Mouse (Mus musculus): ENCODE measurements around the gene Olfr1487. TPM values are rescaled to one million over a fixed set of nuclear protein-coding genes. Genes with fewer than 3 reads are reported as not detected.
"Not testable (repeated sequence)": the region's sequence is repeated elsewhere in the genome, so short reads cannot be mapped to it uniquely, and the experiment has no call there.

The Olfr1487 gene
- polyA plus RNA-seq (2012; rRNA removed), result not detected in 2 replicates

- not testable (repeated sequence) for DNase-seq (ENCODE audit: low read depth)
These were observed at the start of gene Olfr1487 for GRCm38 (mm10) chr19:13617075-13617474. TSS of gene Olfr1487 (plus strand) at chr19:13617375.

GRCm38 (mm10) chr19:13583211-13583610 is 34.0 kb upstream of the Olfr1487 start, which contains the start of gene Olfr1484:
TSS of gene Olfr1484 (plus strand) at chr19:13583511.
- no peak for DNase-seq (ENCODE audit: low read depth)
- TF ChIP-seq POLR2A (IDR thresholded peaks at IDR 0.05; ENCODE audit: borderline replicate concordance, extremely low read depth, insufficient read depth, insufficient read length, poor library complexity, severe bottlenecking) (no peak), CTCF (IDR thresholded peaks at IDR 0.05; ENCODE audit: borderline replicate concordance, extremely low read depth, insufficient read depth, insufficient read length) (no peak)

- no peak for DNase-seq (ENCODE audit: low read depth)
- no peak for TF ChIP-seq POLR2A (IDR thresholded peaks at IDR 0.05; ENCODE audit: borderline replicate concordance, extremely low read depth, insufficient read depth, insufficient read length, poor library complexity, severe bottlenecking)
- no peak for TF ChIP-seq CTCF (IDR thresholded peaks at IDR 0.05; ENCODE audit: borderline replicate concordance, extremely low read depth, insufficient read depth, insufficient read length)
These were observed 14.1 kb downstream of the Olfr1487 start, which contains the start of gene Olfr1489 for GRCm38 (mm10) chr19:13631321-13631720. TSS of gene Olfr1489 (plus strand) at chr19:13631621.

- no peak for DNase-seq (ENCODE audit: low read depth)
- TF ChIP-seq CTCF (IDR thresholded peaks at IDR 0.05; ENCODE audit: borderline replicate concordance, extremely low read depth, insufficient read depth, insufficient read length), result no peak
- TF ChIP-seq POLR2A (IDR thresholded peaks at IDR 0.05; ENCODE audit: borderline replicate concordance, extremely low read depth, insufficient read depth, insufficient read length, poor library complexity, severe bottlenecking), result no peak
These were observed 33.6 kb downstream of the Olfr1487 start, which contains the start of gene Olfr1490 for GRCm38 (mm10) chr19:13650791-13651190. TSS of gene Olfr1490 (plus strand) at chr19:13651091.

Other genes starting within 250 kb of the Olfr1487 start
- gene Olfr1469, start 209.5 kb upstream of the Olfr1487 start, polyA plus RNA-seq (2012; rRNA removed), result not detected in 2 replicates
- gene Olfr1471, start 174.0 kb upstream of the Olfr1487 start, polyA plus RNA-seq (2012; rRNA removed), result not detected in 2 replicates
- gene Olfr1472, start 161.3 kb upstream of the Olfr1487 start, polyA plus RNA-seq (2012; rRNA removed), result not detected in 2 replicates
- gene Olfr1474, start 147.8 kb upstream of the Olfr1487 start, polyA plus RNA-seq (2012; rRNA removed), result not detected in 2 replicates
- gene Olfr1475, start 137.2 kb upstream of the Olfr1487 start, polyA plus RNA-seq (2012; rRNA removed), result not detected in 2 replicates
- gene Olfr1477, start 116.8 kb upstream of the Olfr1487 start, polyA plus RNA-seq (2012; rRNA removed), result not detected in 2 replicates
- not detected in 2 replicates for gene Olfr1480, start 89.5 kb upstream of the Olfr1487 start, polyA plus RNA-seq (2012; rRNA removed)
- not detected in 2 replicates for gene Olfr1484, start 33.9 kb upstream of the Olfr1487 start, polyA plus RNA-seq (2012; rRNA removed)
- not detected in 2 replicates for gene Olfr1489, start 14.2 kb downstream of the Olfr1487 start, polyA plus RNA-seq (2012; rRNA removed)
- not detected in 2 replicates for gene Olfr1490, start 33.7 kb downstream of the Olfr1487 start, polyA plus RNA-seq (2012; rRNA removed)
- not detected in 2 replicates for gene Olfr1491, start 79.9 kb downstream of the Olfr1487 start, polyA plus RNA-seq (2012; rRNA removed)
- not detected in 2 replicates for gene Olfr1493-ps1, start 105.9 kb downstream of the Olfr1487 start, polyA plus RNA-seq (2012; rRNA removed)
- not detected in 2 replicates for gene Olfr1494, start 122.4 kb downstream of the Olfr1487 start, polyA plus RNA-seq (2012; rRNA removed)
- gene Olfr1495, start 147.2 kb downstream of the Olfr1487 start, polyA plus RNA-seq (2012; rRNA removed), result not detected in 2 replicates
- gene Olfr1496, start 160.5 kb downstream of the Olfr1487 start, polyA plus RNA-seq (2012; rRNA removed), result not detected in 2 replicates
- gene Olfr1497, start 180.8 kb downstream of the Olfr1487 start, polyA plus RNA-seq (2012; rRNA removed), result not detected in 2 replicates
- not detected in 2 replicates for gene Olfr1499, start 202.1 kb downstream of the Olfr1487 start, polyA plus RNA-seq (2012; rRNA removed)
- not detected in 2 replicates for gene Olfr1500, start 213.1 kb downstream of the Olfr1487 start, polyA plus RNA-seq (2012; rRNA removed)
- not detected in 2 replicates for gene Olfr1501, start 233.3 kb downstream of the Olfr1487 start, polyA plus RNA-seq (2012; rRNA removed)
- not detected in 2 replicates for gene Olfr1502, start 244.4 kb downstream of the Olfr1487 start, polyA plus RNA-seq (2012; rRNA removed)